Mouse (Mus musculus) cerebellum, adult 2 months (tissue): ENCODE measurements at regions not wholly inside any gene's neighbourhood (a gene's known extent, or its start where the extent isn't known, plus 50 kb on each side); places are given as distances from the start of the nearest gene placed in this dataset.

Experiments
- CTCF ChIP-seq: fragments of 200-500 bp; IDR thresholded peaks from 2 replicates; pipeline ENCODE4 v1.5.1; 2011; ENCODE audit warnings: low read depth, mild to moderate bottlenecking, control low read depth, low read length, moderate library complexity, borderline replicate concordance; ENCODE audit not compliant: insufficient read depth
- POLR2A ChIP-seq: fragments of 200-500 bp; IDR thresholded peaks from 2 replicates; pipeline ENCODE4 v1.6.1; 2011; ENCODE audit warnings: low read length, control low read depth, borderline replicate concordance; ENCODE audit not compliant: insufficient read depth

DNA sequence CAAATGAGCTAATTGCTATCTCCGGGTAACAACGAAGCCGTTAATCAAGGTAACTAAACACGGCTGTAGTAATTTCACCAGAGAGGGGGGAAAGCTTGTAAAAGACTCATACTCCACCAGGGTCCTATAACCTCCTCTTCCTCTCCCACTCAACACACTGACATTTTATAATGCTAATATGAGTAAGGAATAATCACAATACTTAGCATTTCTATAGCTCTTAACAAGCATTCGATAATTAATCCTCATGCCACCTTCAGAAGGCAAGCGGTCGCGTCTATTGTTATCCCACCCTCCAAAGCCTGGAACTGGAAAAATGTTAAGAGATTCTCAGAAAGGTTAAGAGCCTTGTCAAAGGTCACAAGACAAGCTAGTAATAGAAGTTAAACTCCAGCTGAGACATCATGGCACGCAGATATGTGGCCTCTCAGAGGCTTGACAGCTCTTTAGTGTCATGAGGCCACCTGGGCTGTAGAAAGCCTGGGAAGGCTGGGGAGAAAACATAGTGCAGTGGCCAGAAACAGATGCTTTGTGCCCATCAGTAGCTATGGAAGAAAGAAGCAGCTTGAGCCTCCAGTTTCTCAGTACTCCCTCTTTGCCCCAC lies 356.3 kb upstream of the Got2 start:
- TF ChIP-seq POLR2A (no peak), CTCF (no peak)
